Mouse (Mus musculus) midbrain, postnatal 0 days (tissue): ENCODE results near the gene a. TPM values are rescaled to one million over a fixed set of nuclear protein-coding genes. Genes with fewer than 3 reads are reported as not detected.

Source experiments
- ATAC-seq: fragments of 200-750 bp; cut with Nextera tagmentation; 2 replicates; pipeline ENCODE4 v1.8.0; 2017; ENCODE audit warnings: moderate number of reproducible peaks, mild to moderate bottlenecking, moderate TSS enrichment, moderate library complexity; ENCODE audit not compliant: low FRiP score
- DNase-seq: peaks from one replicate; pipeline ENCODE4 v3.0.0-alpha.2; 2015; ENCODE audit warnings: low spot score
- H3K27ac ChIP-seq: fragments of 300-500 bp; sonication (generic); 2 replicates; pipeline ENCODE4 v1.5.1; 2014; ENCODE audit warnings: low read depth, mild to moderate bottlenecking, low read length, mixed read lengths
- H3K27me3 ChIP-seq: fragments of 300-500 bp; sonication (generic); 2 replicates; pipeline ENCODE4 v1.6.1; 2014; ENCODE audit warnings: low read length, control low read depth, mixed read lengths; ENCODE audit not compliant: insufficient read depth
- H3K36me3 ChIP-seq: fragments of 300-500 bp; sonication (generic); 2 replicates; pipeline ENCODE4 v1.6.1; 2014; ENCODE audit warnings: low read length, control low read depth, mixed read lengths; ENCODE audit not compliant: insufficient read depth
- H3K4me1 ChIP-seq: fragments of 300-500 bp; sonication (generic); 2 replicates; pipeline ENCODE4 v1.6.1; 2014; ENCODE audit warnings: mild to moderate bottlenecking, control low read depth, antibody characterized with exemption, low read length, mixed read lengths; ENCODE audit not compliant: insufficient read depth
- H3K4me2 ChIP-seq: fragments of 300-500 bp; sonication (generic); 2 replicates; pipeline ENCODE4 v1.6.1; 2014; ENCODE audit warnings: low read depth, mild to moderate bottlenecking, low read length, mixed read lengths; ENCODE audit not compliant: poor library complexity, severe bottlenecking
- H3K4me3 ChIP-seq: fragments of 300-500 bp; sonication (generic); 2 replicates; pipeline ENCODE4 v1.5.1; 2014; ENCODE audit warnings: low read depth, mild to moderate bottlenecking, low read length, moderate library complexity
- H3K9ac ChIP-seq: fragments of 300-500 bp; sonication (generic); replicated peaks from 2 replicates; pipeline ENCODE4 v1.6.1; 2014; ENCODE audit warnings: mild to moderate bottlenecking, low read length, moderate library complexity, mixed read lengths; ENCODE audit not compliant: poor library complexity, severe bottlenecking
- H3K9me3 ChIP-seq: fragments of 300-500 bp; sonication (generic); 2 replicates; pipeline ENCODE4 v1.6.1; 2016; ENCODE audit warnings: low read length, control low read depth
- CTCF ChIP-seq: IDR thresholded peaks from 2 replicates; pipeline ENCODE4 v1.5.1; 2016; ENCODE audit warnings: antibody characterized with exemption, mild to moderate bottlenecking
- WGBS: fragments of 180-500 bp; shearing (Covaris S2); extraction: QIAGEN DNeasy Blood & Tissue Kit; methylation state at CpG from one replicate; pipeline ENCODE4 v1.1.7; 2014; 5-methylcytosine and 5-hydroxymethylcytosine counted together
- polyA plus RNA-seq: library from polyadenylated mRNA; unstranded; fragments of >200 nt; fragmentation: Nextera tagmentation; extraction: Ambion mirVana; gene quantifications from 2 replicates; pipeline ENCODE4 v1.2.1, GENCODE M21; 2015
- total RNA-seq: library from RNA; depleted of rRNA; stranded (reverse); fragments of >200 nt; gene quantifications from 2 replicates; pipeline ENCODE4 v1.2.3, GENCODE M21; 2014

Gene a
- total and polyA plus RNA-seq, 2 experiments from 2014 or later: 1.1 TPM; not detected in 1

DNA sequence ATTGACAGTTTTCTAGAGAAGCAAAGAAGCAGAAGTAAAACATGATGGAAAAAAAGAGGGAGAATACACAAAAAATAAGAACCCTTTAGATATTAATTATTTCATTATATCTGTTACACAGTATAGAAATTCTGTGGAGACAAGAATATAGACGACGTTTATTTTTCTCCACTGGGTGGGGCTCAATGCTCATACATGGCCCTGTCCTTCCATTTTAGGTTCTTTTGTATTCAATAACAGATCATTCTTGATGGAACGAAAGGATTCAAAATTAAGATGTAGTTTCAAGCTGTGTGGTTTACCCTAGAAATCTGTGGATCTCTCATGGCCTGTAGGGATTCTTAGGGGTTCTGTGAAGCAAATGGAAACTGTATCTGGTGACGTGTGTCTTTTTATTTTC, 142.7 kb downstream of the a start:
- WGBS: 42% methylated on average over 4 of the region's 4 CpGs
- ATAC-seq (no peak), DNase-seq (peak; percentile 61)
- peak; percentile 68 for TF ChIP-seq CTCF
- Histone ChIP-seq H3K4me1 (no peaks in the 10 kb centered on the region), H3K27ac (no peak overlapping the region), H3K4me2 (no peak overlapping the region), H3K9me3 (no peaks in the 10 kb centered on the region), H3K27me3 (no peaks in the 10 kb centered on the region), H3K9ac (no peak overlapping the region), H3K36me3 (no peaks in the 10 kb centered on the region), H3K4me3 (no peak overlapping the region)

DNA sequence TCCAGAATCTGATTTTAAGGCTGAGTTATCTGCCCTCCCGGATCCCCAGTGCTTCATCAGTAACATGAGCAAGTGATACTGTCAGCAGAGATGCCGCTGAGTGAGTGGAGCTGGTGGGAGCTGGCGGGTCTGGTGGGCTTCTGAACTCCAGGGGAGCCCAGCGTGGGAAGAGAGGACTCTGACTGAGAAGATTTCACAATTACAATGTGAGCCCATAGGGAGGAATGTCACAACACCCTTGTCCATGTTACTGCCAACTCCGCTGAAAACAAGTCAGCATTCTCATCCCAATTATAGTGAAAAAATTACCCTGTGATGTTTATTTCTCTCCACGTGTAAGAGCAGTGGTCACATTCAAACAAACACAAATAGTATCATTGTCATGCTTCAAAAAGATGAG, 144.9 kb downstream of the a start:
- TF ChIP-seq CTCF: no peak
- WGBS: 76% methylated on average over 6 of the region's 6 CpGs
- Histone ChIP-seq H3K36me3 (no peaks in the 10 kb centered on the region), H3K9me3 (no peaks in the 10 kb centered on the region), H3K27ac (no peak overlapping the region), H3K4me2 (no peak overlapping the region), H3K4me3 (no peak overlapping the region), H3K27me3 (no peaks in the 10 kb centered on the region), H3K4me1 (no peaks in the 10 kb centered on the region), H3K9ac (no peak overlapping the region)
- DNase-seq (no peak), ATAC-seq (no peak)

DNA sequence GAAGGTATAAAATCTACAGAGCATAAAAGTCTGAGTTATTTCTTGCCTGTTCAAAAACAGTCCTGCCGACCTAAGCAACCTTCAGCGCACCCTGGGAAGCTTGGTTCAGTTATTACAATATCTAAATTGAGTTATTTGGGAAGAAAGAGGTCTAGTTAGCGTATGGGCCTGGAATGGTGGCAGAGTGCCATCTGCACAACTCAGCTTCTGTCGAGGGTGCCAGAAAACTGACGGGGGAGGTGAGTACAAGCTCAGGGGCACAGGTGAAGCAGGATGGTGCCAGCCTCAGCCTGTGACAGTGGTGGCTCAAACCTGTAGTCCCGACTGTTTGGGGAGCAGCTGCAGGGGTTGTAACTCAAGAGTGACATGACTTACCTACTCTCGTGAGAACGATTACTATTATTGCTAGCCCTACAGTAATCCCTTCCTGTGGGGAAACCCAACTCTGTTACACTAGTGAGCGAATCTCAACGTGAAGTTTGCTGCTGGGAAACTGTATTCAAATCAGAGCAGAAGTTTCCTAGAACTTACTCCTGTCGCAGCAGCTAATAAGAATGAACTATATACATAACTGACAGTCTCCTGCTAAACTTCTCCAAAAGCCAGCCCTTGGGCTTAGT, 145.4 kb downstream of the a start:
- no peak overlapping the region for H3K9ac ChIP-seq
- no peaks in the 10 kb centered on the region for H3K9me3 ChIP-seq
- H3K4me3 ChIP-seq: no peak overlapping the region
- ATAC-seq (no peak), DNase-seq (no peak)
- no peak overlapping the region for H3K27ac ChIP-seq
- no peaks in the 10 kb centered on the region for H3K27me3 ChIP-seq
- no peak for TF ChIP-seq CTCF
- no peaks in the 10 kb centered on the region for H3K4me1 ChIP-seq
- no peaks in the 10 kb centered on the region for H3K36me3 ChIP-seq
- 70% methylated on average over 11 of the region's 11 CpGs for WGBS
- H3K4me2 ChIP-seq: no peak overlapping the region

- ATAC-seq: no peak
- no peak for TF ChIP-seq CTCF
- Histone ChIP-seq H3K9me3 (no peaks in the 10 kb centered on the region), H3K4me2 (no peak overlapping the region), H3K4me3 (no peak overlapping the region), H3K27me3 (no peaks in the 10 kb centered on the region), H3K36me3 (no peaks in the 10 kb centered on the region), H3K4me1 (no peaks in the 10 kb centered on the region), H3K27ac (no peak overlapping the region), H3K9ac (no peak overlapping the region)
- no peak for DNase-seq
- 88% methylated on average over 8 of the region's 8 CpGs for WGBS
Measured at GRCm38 (mm10) chr2:154937547-154938390, 146.6 kb downstream of the a start.

- Histone ChIP-seq H3K9ac (no peak overlapping the region), H3K27me3 (no peaks in the 10 kb centered on the region), H3K4me2 (no peak overlapping the region), H3K27ac (no peak overlapping the region), H3K4me1 (no peaks in the 10 kb centered on the region), H3K4me3 (no peak overlapping the region), H3K9me3 (no peaks in the 10 kb centered on the region), H3K36me3 (no peaks in the 10 kb centered on the region)
- 70% methylated on average over 10 of the region's 10 CpGs for WGBS
- ATAC-seq (no peak), DNase-seq (no peak)
- TF ChIP-seq CTCF: no peak
Measured at GRCm38 (mm10) chr2:154941952-154942351, 150.8 kb downstream of the a start.

DNA sequence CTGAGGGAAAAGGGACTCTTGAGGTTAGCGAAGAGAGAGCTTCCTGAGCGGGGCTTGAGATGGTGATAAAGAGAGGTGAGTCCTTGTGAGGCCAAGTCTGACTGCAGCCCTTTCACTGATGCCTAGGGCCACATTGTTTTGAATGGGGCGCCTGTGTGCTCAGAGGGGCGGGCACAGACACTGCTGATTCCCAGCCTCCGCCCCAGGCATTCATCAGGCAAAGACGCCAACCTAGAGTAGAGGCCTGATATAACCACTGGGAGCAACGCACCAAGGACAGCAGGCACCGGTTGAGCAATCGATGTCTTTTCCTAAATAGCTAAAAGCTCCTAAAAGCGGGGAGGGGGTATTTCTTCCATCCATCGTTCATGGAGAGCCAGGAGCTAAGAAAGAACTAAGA, 151.3 kb downstream of the a start:
- H3K4me3 ChIP-seq: no peak overlapping the region
- no peak for DNase-seq
- WGBS: 55% methylated on average over 11 of the region's 11 CpGs
- H3K9me3 ChIP-seq: no peaks in the 10 kb centered on the region
- H3K4me1 ChIP-seq: no peaks in the 10 kb centered on the region
- no peaks in the 10 kb centered on the region for H3K36me3 ChIP-seq
- TF ChIP-seq CTCF: no peak
- H3K4me2 ChIP-seq: no peak overlapping the region
- no peaks in the 10 kb centered on the region for H3K27me3 ChIP-seq
- ATAC-seq: no peak
- H3K27ac ChIP-seq: no peak overlapping the region
- H3K9ac ChIP-seq: no peak overlapping the region
